Mouse (Mus musculus) heart, postnatal 10 days (tissue): Measurements from ENCODE around the gene Crygb. TPM values are rescaled to one million over a fixed set of nuclear protein-coding genes. Genes with fewer than 3 reads are reported as not detected.

Experiments
- DNase-seq, 2 experiments: peaks; one replicate each; pipeline ENCODE4 v3.0.0; 2021
- intact Hi-C: fragments of 180-260 bp; cut with DNase I; formaldehyde crosslinking; loops from one replicate; pipeline ENCODE4 v1.15.1; 2025
- total RNA-seq, 2 experiments: library from RNA; stranded (reverse); gene quantifications; 2 replicates each; pipeline ENCODE4 v1.2.3; 2021

The Crygb gene
- not detected for total RNA-seq

DNA sequence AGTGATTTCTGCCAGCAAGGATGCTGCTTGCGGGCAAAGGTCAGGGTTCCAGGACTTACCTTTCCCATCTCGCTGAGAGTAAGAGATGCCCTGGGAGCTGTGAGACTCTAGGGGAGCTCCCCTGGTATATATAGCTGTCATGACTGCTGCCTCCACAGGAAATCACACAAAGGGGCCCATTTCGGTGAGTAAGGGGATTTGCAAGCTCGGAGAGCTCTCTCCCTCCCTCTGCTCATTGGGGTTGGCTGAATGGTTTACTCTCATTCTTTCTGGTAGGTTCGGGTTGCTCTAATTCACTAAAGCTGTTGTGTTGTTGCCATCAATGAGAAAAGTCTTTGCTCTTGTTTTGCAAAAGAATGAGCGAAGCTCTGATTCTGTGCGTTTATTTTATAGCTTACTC, at the start of gene Crygb:
Gene Crygb (minus strand): TSS at position 101 of the 400 bp plus-strand sequence.
- intact Hi-C loops: no loop called here
- no peak for DNase-seq

DNA sequence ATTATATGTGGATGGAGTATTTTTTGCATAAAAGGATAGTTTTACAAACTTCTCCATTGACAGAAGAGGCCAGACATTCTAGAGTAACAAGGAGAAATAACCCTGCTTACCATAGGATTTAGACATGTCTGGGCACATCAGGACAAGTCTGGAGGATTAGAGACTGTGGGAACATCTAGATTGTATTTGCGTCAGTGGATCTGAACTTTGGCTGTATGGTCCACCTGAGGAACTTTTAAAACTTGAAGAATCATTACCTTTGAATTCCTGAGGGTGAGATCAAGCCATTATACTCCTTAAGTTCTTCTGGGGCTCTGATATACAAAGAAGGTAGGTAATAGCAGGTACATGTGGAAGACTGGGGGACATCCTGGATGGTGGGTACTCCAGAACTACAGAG, 49.6 kb upstream of the Crygb start:
- intact Hi-C loops: no loop called here
- DNase-seq: no peak

DNA sequence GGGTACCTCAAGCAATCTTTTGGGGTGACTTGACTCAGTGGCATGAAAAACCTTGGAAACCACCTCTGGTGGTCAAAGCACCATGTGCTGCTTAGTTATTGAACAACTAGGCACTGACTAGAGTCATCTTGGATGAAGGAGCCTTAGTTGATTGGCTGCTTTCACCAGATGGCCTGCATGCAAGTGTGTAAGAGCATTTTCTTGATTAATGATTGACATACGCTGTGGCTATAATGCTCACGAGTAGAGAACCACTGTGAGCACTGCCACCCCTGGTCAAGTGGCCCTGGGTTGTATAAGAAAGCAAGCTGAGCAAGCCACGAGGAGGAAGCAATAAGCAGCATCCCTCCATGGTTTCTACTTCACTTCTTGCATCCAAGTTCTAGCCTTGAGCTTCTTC, 48.1 kb upstream of the Crygb start:
- intact Hi-C loops: no loop called here

DNA sequence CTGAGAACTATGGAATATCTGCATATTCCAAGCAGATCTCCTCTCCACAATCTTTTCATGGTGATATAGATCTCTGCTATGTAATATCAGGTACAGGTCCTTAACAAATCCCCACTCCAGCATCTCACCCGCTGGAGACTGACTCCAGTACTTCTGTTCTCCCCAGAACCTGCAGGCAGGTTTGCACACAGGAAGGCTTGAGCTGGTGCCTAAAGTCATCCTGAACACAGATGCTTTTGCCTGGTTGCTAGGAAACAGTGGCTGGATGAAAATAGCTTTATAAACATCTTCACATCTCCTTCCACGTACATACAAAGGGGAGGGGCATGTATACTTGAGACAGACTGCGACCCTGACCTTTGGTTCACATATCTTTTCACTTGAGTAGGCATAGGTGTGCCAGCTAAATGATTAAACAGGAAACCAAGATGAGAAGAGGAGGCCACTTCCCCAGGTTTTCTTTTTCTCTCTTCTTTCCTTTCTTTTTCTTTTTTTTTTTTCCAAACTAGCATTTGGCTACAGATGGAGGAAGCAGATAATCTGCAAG, 47.6 kb upstream of the Crygb start:
- no peak for DNase-seq
- intact Hi-C loops: no loop called here

More for the DNA sequence above, 48.1 kb upstream of the Crygb start:
- no peak for DNase-seq

DNA sequence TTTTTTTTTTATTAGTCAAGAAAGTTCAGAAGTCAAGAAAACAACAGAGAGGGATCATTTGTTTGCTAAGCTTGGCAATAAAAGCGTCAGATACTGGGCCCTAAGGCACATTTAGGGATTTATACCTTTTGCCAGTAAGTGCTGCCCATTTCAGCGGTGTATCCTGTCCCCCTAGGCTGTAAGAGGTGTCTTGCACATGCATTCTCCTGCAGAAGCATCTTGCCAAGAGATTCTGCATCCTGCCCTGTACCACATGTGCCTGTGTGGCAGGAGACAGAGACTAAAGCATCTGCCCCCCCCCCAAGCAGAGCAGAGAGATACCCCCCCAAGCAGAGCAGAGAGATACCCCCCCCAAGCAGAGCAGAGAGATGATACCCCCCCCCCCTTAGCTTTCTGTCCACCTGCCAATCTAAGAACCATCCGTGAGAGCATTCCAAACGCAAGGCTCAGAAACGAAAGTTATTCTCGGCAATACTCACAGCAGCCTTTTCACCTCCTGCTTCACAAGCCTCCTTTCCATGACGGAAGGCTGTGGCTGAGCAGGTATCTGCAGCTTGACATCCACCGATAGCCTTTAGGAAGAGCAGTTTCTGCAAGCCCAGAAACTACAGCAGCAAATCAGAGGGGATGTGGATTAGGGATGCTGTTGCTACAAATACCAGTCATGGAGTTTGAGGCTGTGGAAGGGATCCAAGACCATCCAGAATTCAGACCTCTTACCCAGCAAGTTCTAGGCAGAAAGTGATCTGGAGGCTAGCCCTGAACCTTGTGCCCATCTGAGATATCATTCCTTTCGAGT, 40.7 kb upstream of the Crygb start, which contains the start of gene D630023F18Rik:
Gene D630023F18Rik (minus strand): TSS at position 641 of the 799 bp plus-strand sequence.
- intact Hi-C loops: no loop called here
- no peak for DNase-seq

DNA sequence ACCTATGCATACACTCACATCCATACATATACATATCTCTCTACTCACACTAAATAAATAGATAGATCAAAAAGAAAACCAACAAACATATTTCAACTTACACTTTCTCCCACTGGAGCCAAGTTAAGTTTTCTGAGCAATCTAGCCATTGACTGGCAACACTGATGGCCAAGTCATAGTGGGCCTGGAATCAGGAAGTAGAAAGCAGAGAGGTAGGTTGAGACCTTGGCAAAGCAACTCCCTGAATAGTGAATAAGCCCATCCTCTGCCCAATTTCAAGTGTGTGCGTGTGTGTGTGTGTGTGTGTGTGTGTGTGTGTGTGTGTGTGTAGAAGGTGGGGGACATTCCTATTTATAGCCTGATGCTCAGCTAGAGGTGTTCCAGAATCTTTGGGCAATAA, 37.4 kb upstream of the Crygb start, which contains the start of gene Gm28845:
Gene Gm28845 (minus strand): TSS at position 121 of the 400 bp plus-strand sequence.
- DNase-seq: no peak
- intact Hi-C loops: no loop called here

DNA sequence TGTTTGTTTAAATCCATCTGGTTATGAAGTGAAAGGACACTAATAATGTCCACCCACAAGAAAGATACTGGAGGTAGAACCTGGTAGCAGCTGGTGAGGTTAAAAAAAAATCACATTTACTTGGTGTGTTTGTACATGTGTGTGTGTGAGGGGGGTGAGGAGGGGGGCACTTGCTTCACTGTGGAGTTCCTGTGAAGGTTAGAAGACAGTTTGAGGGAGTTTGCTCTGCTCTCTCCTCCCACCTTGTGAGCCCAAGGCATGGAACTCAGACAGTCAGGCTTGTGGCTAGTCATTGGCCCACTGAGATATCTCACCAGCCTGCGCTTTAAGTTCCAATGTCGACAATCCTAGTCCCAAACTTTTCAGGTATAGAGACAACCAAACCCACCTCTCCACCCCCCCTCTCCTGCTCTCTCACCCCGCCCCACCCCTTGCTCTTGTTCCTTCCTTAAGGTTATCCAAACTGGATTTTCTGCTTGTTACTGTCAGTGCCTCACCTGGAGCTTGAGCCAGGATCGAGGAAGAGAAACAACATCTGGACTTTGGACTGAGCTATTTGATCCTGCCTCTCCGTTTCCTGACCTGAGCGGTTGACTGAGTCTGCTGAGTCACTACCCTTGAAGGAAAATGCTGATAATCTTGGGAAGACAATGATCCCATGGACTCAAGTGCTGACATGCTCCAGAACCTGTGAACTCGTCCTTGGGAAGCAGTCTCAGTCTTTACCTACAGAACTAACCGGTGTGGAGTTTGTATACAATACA, 36.2 kb upstream of the Crygb start:
- intact Hi-C loops: no loop called here
- no peak for DNase-seq

DNA sequence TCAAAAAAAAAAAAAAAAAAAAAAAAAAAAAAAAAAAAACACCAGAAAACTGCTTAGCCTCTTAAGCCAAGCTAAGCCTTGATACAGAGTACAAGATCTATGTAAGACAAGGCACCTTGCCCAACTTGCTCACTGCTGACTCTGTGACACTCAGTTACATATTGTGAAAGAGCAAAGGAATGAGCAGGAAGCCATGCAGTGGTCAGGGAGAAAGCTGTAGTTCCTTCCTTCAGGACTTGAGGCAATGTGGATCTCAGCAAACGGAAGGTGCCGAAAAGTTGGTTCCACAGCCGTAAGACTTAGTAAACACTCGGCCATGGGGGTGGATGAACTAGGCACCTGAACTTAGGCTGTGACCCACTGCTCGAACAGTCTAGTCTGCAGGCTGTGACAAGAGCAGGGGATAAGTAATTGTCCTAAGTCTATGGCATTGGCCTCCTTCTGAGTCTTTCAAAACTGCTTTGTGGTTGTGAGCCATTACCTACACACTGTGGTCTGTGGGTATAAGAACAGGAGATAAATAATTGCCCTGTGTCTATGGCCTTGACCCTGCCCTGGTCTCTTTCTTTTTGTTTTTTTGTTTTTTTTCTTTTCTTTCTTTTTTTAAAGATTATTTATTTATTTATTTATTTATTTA, 31.6 kb upstream of the Crygb start:
- intact Hi-C loops: no loop called here

DNA sequence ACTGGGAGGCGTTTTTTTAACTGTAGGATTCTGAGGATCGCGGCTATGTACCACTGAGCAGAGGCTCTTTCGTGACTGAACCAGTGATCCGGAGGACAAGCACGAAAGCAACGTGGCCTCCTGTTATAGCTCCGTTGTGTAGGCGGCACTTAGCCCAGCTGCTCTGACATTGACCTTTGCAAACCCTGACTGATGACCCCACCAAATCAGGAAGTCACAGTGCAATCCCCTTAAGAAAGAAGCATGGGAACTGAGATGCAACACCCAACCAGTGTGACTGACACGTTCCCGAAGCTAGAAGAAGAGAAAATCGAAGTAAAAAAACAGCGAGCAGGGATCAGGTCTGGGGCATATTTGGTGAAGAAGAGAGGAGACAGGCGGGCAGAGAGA, 30.7 kb upstream of the Crygb start:
- intact Hi-C loops: loop anchor here (1.0 kb wide), 1 partner anchor 67 kb away; no protein-coding TSS in a partner anchor
- DNase-seq: peak; percentile 10 to 31

More for the DNA sequence above, 31.6 kb upstream of the Crygb start:
- DNase-seq: no peak

DNA sequence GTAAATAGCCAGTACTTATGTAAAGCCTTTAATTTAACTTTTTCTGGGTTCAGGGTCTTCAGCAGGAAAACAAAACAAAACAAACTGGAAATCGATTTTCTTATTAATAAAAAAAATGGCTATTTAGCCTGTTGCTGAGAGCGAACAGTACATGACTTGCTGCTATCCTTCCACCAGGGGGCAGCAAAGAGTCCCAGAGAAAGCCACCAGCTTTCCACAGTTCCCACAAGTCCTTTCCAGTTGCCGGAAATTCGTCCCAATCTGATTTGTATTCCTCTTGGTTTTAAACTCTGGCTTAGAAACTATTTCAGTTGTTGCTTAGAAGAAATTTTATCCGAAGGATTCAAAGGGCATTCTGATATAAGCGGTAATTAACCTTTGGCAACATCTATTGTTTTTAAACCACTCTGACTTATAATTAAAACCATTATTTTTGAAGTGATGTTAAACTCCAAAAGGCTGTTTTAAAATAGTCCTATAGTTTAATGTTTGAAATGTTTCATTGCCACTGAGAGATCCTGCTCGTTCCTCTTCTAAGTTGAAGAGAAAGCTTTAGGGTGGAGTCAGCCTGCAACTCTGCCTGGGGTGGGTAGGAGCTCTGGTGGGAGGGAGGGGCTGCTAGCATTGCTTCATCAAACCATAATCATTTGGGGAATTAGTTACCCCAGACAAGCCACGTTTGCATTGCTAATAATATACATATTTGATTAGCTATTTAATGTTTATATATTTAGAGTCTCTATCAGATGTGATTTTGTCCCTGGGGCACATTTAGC, 30.1 kb upstream of the Crygb start:
- DNase-seq: peak; percentile 77 to 88
- intact Hi-C loops: loop anchor here (1.0 kb wide), 1 partner anchor 68 kb away; no protein-coding TSS in a partner anchor

DNA sequence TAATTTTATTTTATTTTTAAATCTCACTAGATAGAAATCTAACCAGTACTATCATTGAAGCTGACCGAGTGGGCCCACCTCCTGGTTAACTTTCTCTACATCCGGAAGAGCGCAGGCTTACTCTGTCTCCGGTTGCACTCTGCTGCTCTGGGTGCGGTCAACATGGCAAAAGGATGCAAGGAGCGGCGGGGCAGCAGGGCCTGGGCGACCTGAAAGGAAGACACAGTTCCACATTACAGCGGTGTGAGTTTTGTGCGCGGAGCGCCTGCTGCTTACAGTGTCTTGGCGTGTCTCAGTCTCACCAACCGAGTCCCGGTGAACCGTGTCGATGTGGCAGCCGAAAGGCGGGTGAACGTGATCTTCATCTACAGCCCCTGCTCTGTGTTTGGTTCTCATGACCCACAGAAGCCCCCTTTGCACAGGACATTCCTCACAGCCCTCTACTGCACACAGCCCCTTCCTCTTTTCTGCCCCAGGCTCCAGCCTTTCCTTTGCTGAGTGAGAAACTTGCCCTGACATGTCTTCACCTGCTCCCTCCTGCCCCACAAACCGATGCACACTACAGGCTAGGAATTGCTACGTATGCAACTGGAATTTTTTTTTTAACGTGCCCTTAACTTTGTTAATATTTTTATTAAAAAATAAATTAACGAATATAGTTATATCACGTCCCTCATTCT, 27.8 kb upstream of the Crygb start:
- intact Hi-C loops: no loop called here
- no peak for DNase-seq

DNA sequence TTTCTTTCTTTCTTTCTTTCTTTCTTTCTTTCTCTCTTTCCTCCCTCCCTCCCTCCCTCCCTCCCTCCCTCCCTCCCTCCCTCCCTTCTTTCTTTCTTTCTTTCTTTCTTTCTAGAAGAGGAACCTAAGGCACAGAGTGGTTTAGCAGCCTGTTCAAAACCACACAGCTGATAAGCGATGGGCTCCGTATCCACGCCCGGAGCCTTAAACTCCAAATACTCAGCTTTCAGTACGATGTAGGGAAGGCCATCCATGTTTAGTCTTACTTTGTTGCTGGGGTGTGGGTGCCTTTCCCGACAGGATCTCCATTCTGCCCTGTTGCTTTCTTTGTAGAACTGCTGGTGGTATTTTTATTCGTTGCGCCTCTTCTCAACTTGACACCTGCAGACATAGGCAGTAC, 27.1 kb upstream of the Crygb start:
- intact Hi-C loops: no loop called here
- no peak for DNase-seq

DNA sequence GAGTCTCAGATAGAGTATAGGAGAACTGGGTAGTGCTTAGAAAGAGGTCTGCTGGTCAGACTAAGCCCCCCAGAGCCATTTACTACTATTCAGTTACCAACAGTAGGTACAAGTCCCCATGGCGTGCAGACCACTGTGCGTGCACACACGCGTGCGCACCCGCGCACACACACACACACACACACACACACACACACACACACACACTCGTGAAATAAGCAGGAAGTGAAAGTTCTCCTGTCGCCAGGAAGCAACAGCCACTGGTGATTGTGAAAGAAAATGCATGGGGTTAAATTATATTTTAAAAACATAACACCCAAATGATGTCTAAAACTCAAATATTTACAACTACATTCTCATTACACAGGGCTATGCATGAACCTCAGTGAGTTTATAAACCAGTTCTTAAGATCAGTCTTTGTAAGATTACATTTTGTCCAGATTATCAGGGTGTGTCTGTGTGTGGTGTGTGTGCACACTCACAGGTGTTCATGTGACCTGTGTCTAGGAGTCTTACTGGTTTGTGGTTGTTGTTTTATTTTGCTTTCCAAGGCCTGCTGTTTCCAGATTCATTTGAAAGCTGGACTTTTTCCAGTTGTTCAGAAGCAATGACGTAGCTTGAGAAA, 25.7 kb upstream of the Crygb start:
- no peak for DNase-seq
- intact Hi-C loops: no loop called here

DNA sequence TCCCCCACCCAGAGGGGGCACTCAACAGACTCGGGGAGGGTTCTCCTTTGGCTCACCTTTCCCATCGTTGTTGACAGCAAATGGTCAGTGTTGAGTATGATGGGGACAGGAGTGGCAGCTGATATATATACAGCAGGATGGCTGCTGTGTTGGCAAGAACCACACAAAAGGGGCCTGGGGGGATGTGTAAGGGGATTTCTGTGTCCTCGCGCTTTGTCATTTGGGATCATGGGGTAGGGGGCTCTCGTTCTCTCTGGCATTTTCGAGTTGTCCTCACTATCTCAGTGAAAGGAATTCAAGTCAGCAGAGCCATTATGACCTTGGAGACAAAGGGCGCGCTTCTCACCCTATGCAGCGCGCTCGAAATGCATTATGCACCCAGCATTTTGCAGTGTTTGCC, 21.2 kb upstream of the Crygb start, which contains the start of gene Cryga:
Gene Cryga (minus strand): TSS at position 101 of the 400 bp plus-strand sequence.
- intact Hi-C loops: no loop called here
- DNase-seq: no peak

DNA sequence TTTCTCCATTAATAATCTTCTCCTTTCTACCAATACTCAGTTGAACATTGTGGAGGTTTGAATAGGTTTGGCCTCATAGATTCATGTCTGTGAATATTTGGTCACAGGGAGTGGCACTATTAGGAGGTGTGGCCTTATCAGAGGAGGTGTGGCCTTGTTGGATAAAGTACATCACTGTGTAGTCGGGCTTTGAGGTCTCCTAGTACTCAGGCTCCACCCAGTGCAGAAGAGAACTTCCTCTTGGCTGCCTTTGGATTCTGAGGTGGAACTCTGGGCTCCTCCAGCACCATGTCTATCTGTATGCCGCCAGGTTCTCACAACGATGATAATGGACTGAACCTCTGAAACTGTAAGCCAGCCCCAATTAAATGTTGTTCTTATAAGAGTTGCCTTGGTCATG, 14.9 kb upstream of the Crygb start:
- intact Hi-C loops: no loop called here

DNA sequence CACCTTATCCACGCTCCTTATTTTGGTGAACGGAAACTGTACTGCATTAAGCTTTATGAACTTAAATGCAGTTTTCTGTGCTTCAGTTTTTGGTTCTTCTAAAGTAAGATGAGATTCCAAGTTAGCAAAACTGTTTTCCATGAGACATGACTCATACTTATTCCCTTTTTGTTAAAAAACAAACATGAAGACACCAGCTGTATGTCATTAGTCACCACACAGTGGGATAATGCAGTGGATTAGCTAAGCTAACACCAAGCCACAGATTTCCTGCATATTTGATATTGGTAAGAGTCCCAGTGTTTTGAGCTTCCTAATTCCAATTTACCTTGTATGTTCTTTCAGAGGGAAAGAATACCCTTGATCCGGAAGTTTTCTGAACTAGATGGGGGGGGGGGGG, 9.5 kb upstream of the Crygb start:
- no peak for DNase-seq
- intact Hi-C loops: no loop called here

More for the DNA sequence above, 14.9 kb upstream of the Crygb start:
- no peak for DNase-seq

DNA sequence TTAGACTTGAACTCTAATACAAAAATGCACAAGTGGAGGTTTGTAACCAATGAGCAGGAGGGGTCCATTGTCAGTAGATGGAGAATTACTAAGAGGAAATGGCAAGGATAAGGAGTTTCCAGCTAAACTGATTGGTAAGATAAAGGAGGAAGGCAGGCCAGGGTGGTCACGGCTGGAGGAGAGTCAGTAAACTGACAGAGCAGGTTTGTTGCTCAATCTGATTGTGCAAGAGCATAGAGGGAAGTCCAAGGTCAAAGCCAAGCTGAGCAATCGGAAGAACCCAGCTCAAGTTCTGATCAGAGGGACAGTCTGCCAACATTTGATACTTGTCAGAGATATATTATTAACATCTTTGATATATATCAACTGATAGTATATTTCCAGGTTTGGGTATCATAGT, 8.3 kb upstream of the Crygb start:
- DNase-seq: no peak
- intact Hi-C loops: no loop called here

DNA sequence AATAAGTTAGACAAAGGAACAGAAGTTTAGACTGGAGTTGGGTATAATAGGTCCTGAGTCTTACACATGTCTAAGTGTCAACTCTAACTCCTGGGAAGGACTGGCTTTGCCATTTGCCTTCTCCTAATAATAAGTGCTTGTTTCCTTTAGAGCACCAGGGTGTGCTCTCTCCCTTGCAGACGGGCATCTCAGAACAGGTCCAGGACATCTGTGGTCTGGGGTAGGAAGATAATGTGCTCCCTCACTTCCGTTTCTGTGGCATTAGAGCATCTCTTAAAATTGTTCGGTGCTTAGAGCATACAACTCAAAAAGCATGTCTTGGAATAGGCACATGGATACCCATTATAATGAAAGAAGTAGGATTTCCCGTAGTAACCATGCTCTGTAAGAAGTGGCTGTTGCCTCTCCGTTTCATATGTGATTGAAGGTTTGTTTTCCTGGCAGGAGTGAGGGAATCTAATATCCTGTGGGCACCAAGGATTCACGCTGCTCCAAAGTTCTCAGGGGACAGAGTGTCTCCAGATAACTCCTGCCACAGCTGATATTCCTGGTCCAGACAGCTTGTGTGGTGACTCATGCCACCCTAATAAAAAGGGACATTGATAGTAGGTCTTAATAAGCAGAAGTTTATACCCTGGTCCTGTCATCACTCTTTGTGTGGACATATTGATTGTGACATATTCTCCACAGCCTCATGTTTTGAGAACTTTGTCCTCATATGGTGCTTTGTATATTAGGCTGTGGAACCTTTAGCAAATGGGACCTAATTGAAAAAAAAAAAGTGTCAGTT, 6.7 kb upstream of the Crygb start:
- DNase-seq: no peak
- intact Hi-C loops: no loop called here
